Comparison of ENCODE assay signal across 12 mouse cellular contexts in the genomic region with DNA sequence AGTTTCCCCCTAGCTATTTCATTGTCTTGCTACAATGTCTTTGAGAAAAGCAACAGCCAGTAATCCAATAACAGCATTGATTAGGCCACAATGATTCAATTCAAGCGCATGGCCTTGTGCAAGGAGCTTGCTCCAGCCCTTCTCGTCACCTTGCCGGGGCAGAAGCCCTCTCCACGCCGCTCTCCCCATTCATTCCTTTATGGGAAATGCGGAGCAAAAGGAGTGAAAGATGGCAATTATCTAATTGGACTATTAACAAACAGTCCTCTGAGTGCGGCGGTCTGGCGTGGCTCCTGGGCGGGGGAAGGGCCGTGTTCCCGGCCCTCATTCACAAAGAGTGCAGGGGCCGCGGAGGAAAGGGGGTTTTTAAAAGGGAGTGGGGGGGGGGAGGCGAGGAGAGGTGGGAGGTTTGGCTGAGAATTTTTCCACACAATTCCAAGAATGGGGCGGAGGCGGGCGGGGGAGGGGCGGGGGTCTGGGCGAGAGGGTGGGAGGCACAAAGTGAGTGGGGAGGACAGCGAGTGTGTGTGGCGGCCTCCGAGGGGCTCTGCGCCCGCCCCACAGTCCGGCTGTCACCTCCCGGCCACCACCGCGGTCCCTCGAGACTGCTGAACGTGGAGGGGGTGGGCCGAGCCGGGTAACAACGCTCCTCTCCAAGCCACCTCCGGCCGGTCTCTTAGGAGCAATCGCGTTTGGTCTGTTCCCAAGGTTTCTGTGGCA. TPM values are rescaled to one million over a fixed set of nuclear protein-coding genes. Genes with fewer than 3 reads are reported as not detected.
DNase-seq lines count a peak whose midpoint lies in the region; ATAC-seq and TF ChIP-seq lines count a peak whose summit lies in the region.
"Had no signal": no experiment of that assay in that cellular context is flagged by ENCODE, and none has a peak within 500 bp of the region (broad histone marks: within the 10 kb centered on the region; RNA-seq: fewer than 3 reads in every experiment).

No protein-coding gene starts in this region.

- DNase-seq in heart, postnatal 36 days = no peak
- DNase-seq in embryo, embryonic 9.5 days (ENCODE audit: extremely low spot score) = peak; percentile 54
- DNase-seq in midbrain, postnatal 0 days (ENCODE audit: low spot score) = no peak
- no peak for DNase-seq in gastrocnemius, postnatal 25 days
- DNase-seq in gastrocnemius, postnatal 36 days = no peak
- DNase-seq in cerebellum, adult 9-10 months = no peak
- DNase-seq: liver; right cerebral cortex, adult 18-20 months had no signal

- no peak for ATAC-seq in heart, embryonic 15.5 days (replicated peaks; ENCODE audit: insufficient number of reproducible peaks, insufficient read depth, low FRiP score, low read depth)
- no peak for ATAC-seq in hindbrain, embryonic 15.5 days (ENCODE audit: low FRiP score, low read depth)
- no peak for ATAC-seq in midbrain, postnatal 0 days (ENCODE audit: low FRiP score)

- intact Hi-C loops in heart, postnatal 36 days (cut with DNase I) = loop anchor here (5.0 kb wide), 1 partner anchor 286 kb away; the partner anchor contains the start of gene Emx2
- intact Hi-C loops in gastrocnemius, postnatal 36 days (cut with DNase I) = no loop called here

- 2% methylated on average over 37 of the region's 38 CpGs for WGBS in heart, embryonic 15.5 days
- WGBS in hindbrain, embryonic 15.5 days = 1% methylated on average over 36 of the region's 38 CpGs
- under 1% methylated on average over 37 of the region's 38 CpGs for WGBS in midbrain, postnatal 0 days

- no peak for TF ChIP-seq CTCF in midbrain, postnatal 0 days (IDR thresholded peaks at IDR 0.05)

- H3K4me2 ChIP-seq in heart, embryonic 15.5 days = peak overlapping the region; percentile 12; the same call in 1 of the 2 replicates
- peak overlapping the region; percentile 23 for H3K4me2 ChIP-seq in hindbrain, embryonic 15.5 days
- H3K4me2 ChIP-seq in midbrain, postnatal 0 days (ENCODE audit: low read depth, low read length, poor library complexity, severe bottlenecking) = peak overlapping the region; percentile 12; the same call in 1 of the 2 replicates

- peaks cover 99% of the 10 kb centered on the region for H3K27me3 ChIP-seq in heart, embryonic 15.5 days
- H3K27me3 ChIP-seq in hindbrain, embryonic 15.5 days = peaks cover 90% of the 10 kb centered on the region
- H3K27me3 ChIP-seq in midbrain, postnatal 0 days (ENCODE audit: insufficient read depth, low read length) = peaks cover 89% of the 10 kb centered on the region

- no peak overlapping the region for H3K27ac ChIP-seq in heart, embryonic 15.5 days
- H3K27ac ChIP-seq in hindbrain, embryonic 15.5 days (replicated peaks) = no peak overlapping the region
- no peak overlapping the region for H3K27ac ChIP-seq in midbrain, postnatal 0 days (ENCODE audit: low read depth, low read length)

- peaks cover 32% of the 10 kb centered on the region for H3K4me1 ChIP-seq in heart, embryonic 15.5 days (replicated peaks)
- H3K4me1 ChIP-seq in hindbrain, embryonic 15.5 days (replicated peaks) = peaks cover 21% of the 10 kb centered on the region
- 0 out of 2 replicates have a peak, but pooled peaks cover 2% of the 10 kb centered on the region for H3K4me1 ChIP-seq in midbrain, postnatal 0 days (ENCODE audit: insufficient read depth, low read length)

- no peaks in the 10 kb centered on the region for H3K36me3 ChIP-seq in heart, embryonic 15.5 days
- H3K36me3 ChIP-seq in hindbrain, embryonic 15.5 days = no peaks in the 10 kb centered on the region
- H3K36me3 ChIP-seq in midbrain, postnatal 0 days (ENCODE audit: insufficient read depth, low read length) = no peaks in the 10 kb centered on the region

- no peak overlapping the region for H3K9ac ChIP-seq in heart, embryonic 15.5 days
- no peak overlapping the region for H3K9ac ChIP-seq in hindbrain, embryonic 15.5 days
- H3K9ac ChIP-seq in midbrain, postnatal 0 days (replicated peaks; ENCODE audit: low read length, poor library complexity, severe bottlenecking) = no peak overlapping the region

- no peaks in the 10 kb centered on the region for H3K9me3 ChIP-seq in heart, embryonic 15.5 days (replicated peaks)
- H3K9me3 ChIP-seq in hindbrain, embryonic 15.5 days = no peaks in the 10 kb centered on the region
- H3K9me3 ChIP-seq in midbrain, postnatal 0 days (ENCODE audit: low read length) = no peaks in the 10 kb centered on the region
- H3K9me3 ChIP-seq: megakaryocyte, embryonic 14.5 days had no signal

- H3K4me3 ChIP-seq in heart, embryonic 15.5 days = 0 out of 2 replicates have a peak overlapping the region, but pooled peaks have one; percentile 10
- no peak overlapping the region for H3K4me3 ChIP-seq in hindbrain, embryonic 15.5 days
- H3K4me3 ChIP-seq in midbrain, postnatal 0 days (ENCODE audit: low read depth, low read length) = no peak overlapping the region
- H3K4me3 ChIP-seq: megakaryocyte, embryonic 14.5 days had no signal

RNA-seq across cellular contexts. Expression of gene Vax1, which starts 1.5 kb away (rescaled TPM):
- not detected in 2 replicates for polyA plus RNA-seq in heart, embryonic 15.5 days (2015; fragmentation: Nextera tagmentation; extraction: Ambion mirVana)
- not detected for total RNA-seq in heart, postnatal 36 days (2021)
- 0.14 TPM in 1 of 2 replicates, not detected in the other for polyA plus RNA-seq in hindbrain, embryonic 15.5 days (2015; fragmentation: Nextera tagmentation; extraction: Ambion mirVana)
- not detected in 2 replicates for total RNA-seq in midbrain, postnatal 0 days (2014; rRNA removed)
- 0.91 and 2.2 TPM in 2 replicates for polyA plus RNA-seq in midbrain, postnatal 0 days (2015; fragmentation: Nextera tagmentation; extraction: Ambion mirVana)
- not detected for total RNA-seq in gastrocnemius, postnatal 25 days (2021)
- not detected for total RNA-seq in gastrocnemius, postnatal 36 days (2021)
- polyA plus RNA-seq: kidney, embryonic 14.5 days had no signal

RNA-seq across cellular contexts. Expression of gene Kcnk18, which starts 47.7 kb away (rescaled TPM):
- polyA plus RNA-seq in heart, embryonic 15.5 days (2015; fragmentation: Nextera tagmentation; extraction: Ambion mirVana) = not detected in 2 replicates
- total RNA-seq in heart, postnatal 36 days (2021) = not detected
- polyA plus RNA-seq in hindbrain, embryonic 15.5 days (2015; fragmentation: Nextera tagmentation; extraction: Ambion mirVana) = 0.04 and 0.10 TPM in 2 replicates
- not detected in 2 replicates for total RNA-seq in midbrain, postnatal 0 days (2014; rRNA removed)
- polyA plus RNA-seq in midbrain, postnatal 0 days (2015; fragmentation: Nextera tagmentation; extraction: Ambion mirVana) = not detected in 2 replicates
- total RNA-seq in gastrocnemius, postnatal 25 days (2021) = not detected
- total RNA-seq in gastrocnemius, postnatal 36 days (2021) = not detected
- polyA plus RNA-seq: kidney, embryonic 14.5 days had no signal
